Mouse (Mus musculus) neural tube, embryonic 12.5 days (tissue): ENCODE measurements around the gene Impg1. TPM values are rescaled to one million over a fixed set of nuclear protein-coding genes. Genes with fewer than 3 reads are reported as not detected.
A peak's percentile ranks its signal among the peaks of the same experiment; 100 is the strongest.

ENCODE experiments used
- ATAC-seq: fragments of 200-750 bp; cut with Nextera tagmentation; 2 replicates; pipeline ENCODE4 v1.8.0; 2017; ENCODE audit warnings: low read depth, mild to moderate bottlenecking, moderate TSS enrichment, moderate library complexity; ENCODE audit not compliant: low FRiP score
- H3K27ac ChIP-seq: fragments of 300-500 bp; sonication (generic); 2 replicates; pipeline ENCODE4 v1.5.1; 2016
- H3K27me3 ChIP-seq: fragments of 300-500 bp; sonication (generic); replicated peaks from 2 replicates; pipeline ENCODE4 v1.6.1; 2016; ENCODE audit warnings: mild to moderate bottlenecking
- H3K36me3 ChIP-seq: fragments of 300-500 bp; sonication (generic); 2 replicates; pipeline ENCODE4 v1.6.1; 2016; ENCODE audit warnings: mild to moderate bottlenecking
- H3K4me1 ChIP-seq: fragments of 300-500 bp; sonication (generic); 2 replicates; pipeline ENCODE4 v1.6.1; 2016
- H3K4me2 ChIP-seq: fragments of 300-500 bp; sonication (generic); replicated peaks from 2 replicates; pipeline ENCODE4 v1.6.1; 2016; ENCODE audit warnings: mild to moderate bottlenecking
- H3K4me3 ChIP-seq: fragments of 300-500 bp; sonication (generic); 2 replicates; pipeline ENCODE4 v1.5.1; 2016
- H3K9ac ChIP-seq: fragments of 300-500 bp; sonication (generic); 2 replicates; pipeline ENCODE4 v1.6.1; 2016; ENCODE audit warnings: mild to moderate bottlenecking
- H3K9me3 ChIP-seq: fragments of 300-500 bp; sonication (generic); 2 replicates; pipeline ENCODE4 v1.6.1; 2016; ENCODE audit warnings: mild to moderate bottlenecking
- WGBS: fragments of 180-500 bp; shearing (Covaris S2); methylation state at CpG from one replicate; pipeline ENCODE4 v1.1.7; 2016; 5-methylcytosine and 5-hydroxymethylcytosine counted together
- polyA plus RNA-seq: library from polyadenylated mRNA; unstranded; fragments of >200 nt; fragmentation: Nextera tagmentation; extraction: Ambion mirVana; gene quantifications from 2 replicates; pipeline ENCODE4 v1.2.1, GENCODE M21; 2016

Impg1 gene
- polyA plus RNA-seq, 1 experiment from 2014 or later = not detected

- H3K27me3 ChIP-seq = no peaks in the 10 kb centered on the region
- H3K27ac ChIP-seq = no peak overlapping the region
- 91% methylated on average over 4 of the region's 4 CpGs for WGBS
- no peaks in the 10 kb centered on the region for H3K4me1 ChIP-seq
- H3K4me2 ChIP-seq = no peak overlapping the region
- no peak overlapping the region for H3K4me3 ChIP-seq
- H3K9me3 ChIP-seq = no peaks in the 10 kb centered on the region
- H3K36me3 ChIP-seq = no peaks in the 10 kb centered on the region
- no peak for ATAC-seq
- no peak overlapping the region for H3K9ac ChIP-seq
These were observed 158.9 kb downstream of the Impg1 start for GRCm38 (mm10) chr9:80306390-80306789.

- no peak overlapping the region for H3K27ac ChIP-seq
- no peak overlapping the region for H3K9ac ChIP-seq
- no peaks in the 10 kb centered on the region for H3K36me3 ChIP-seq
- H3K9me3 ChIP-seq = no peaks in the 10 kb centered on the region
- H3K27me3 ChIP-seq = no peaks in the 10 kb centered on the region
- 79% methylated on average over 4 of the region's 4 CpGs for WGBS
- H3K4me2 ChIP-seq = no peak overlapping the region
- no peak for ATAC-seq
- no peaks in the 10 kb centered on the region for H3K4me1 ChIP-seq
- no peak overlapping the region for H3K4me3 ChIP-seq
These were observed 161.8 kb downstream of the Impg1 start for GRCm38 (mm10) chr9:80303518-80303917.

- H3K4me1 ChIP-seq = no peaks in the 10 kb centered on the region
- H3K9ac ChIP-seq = no peak overlapping the region
- H3K4me3 ChIP-seq = no peak overlapping the region
- no peaks in the 10 kb centered on the region for H3K36me3 ChIP-seq
- H3K27ac ChIP-seq = no peak overlapping the region
- ATAC-seq = no peak
- 91% methylated on average over 9 of the region's 9 CpGs for WGBS
- no peaks in the 10 kb centered on the region for H3K27me3 ChIP-seq
- H3K9me3 ChIP-seq = no peaks in the 10 kb centered on the region
- H3K4me2 ChIP-seq = no peak overlapping the region
These were observed 166.2 kb downstream of the Impg1 start for GRCm38 (mm10) chr9:80299031-80299430.

- H3K9ac ChIP-seq = no peak overlapping the region
- H3K9me3 ChIP-seq = no peaks in the 10 kb centered on the region
- no peaks in the 10 kb centered on the region for H3K4me1 ChIP-seq
- H3K36me3 ChIP-seq = no peaks in the 10 kb centered on the region
- H3K27me3 ChIP-seq = no peaks in the 10 kb centered on the region
- H3K27ac ChIP-seq = no peak overlapping the region
- WGBS = 78% methylated on average over 4 of the region's 4 CpGs
- ATAC-seq = no peak
- H3K4me3 ChIP-seq = no peak overlapping the region
- no peak overlapping the region for H3K4me2 ChIP-seq
These were observed 169.2 kb downstream of the Impg1 start for GRCm38 (mm10) chr9:80296086-80296485.

GRCm38 (mm10) chr9:80293056-80293584, 172.2 kb downstream of the Impg1 start:
- Histone ChIP-seq H3K4me3 (no peak overlapping the region), H3K36me3 (no peaks in the 10 kb centered on the region), H3K9ac (no peak overlapping the region), H3K4me2 (no peak overlapping the region), H3K9me3 (no peaks in the 10 kb centered on the region), H3K27me3 (no peaks in the 10 kb centered on the region), H3K27ac (no peak overlapping the region), H3K4me1 (no peaks in the 10 kb centered on the region)
- no peak for ATAC-seq
- 69% methylated on average over 2 of the region's 2 CpGs for WGBS

GRCm38 (mm10) chr9:80286845-80287244, 178.4 kb downstream of the Impg1 start:
- Histone ChIP-seq H3K27ac (no peak overlapping the region), H3K4me3 (no peak overlapping the region), H3K27me3 (no peaks in the 10 kb centered on the region), H3K9ac (no peak overlapping the region), H3K9me3 (no peaks in the 10 kb centered on the region), H3K4me1 (no peaks in the 10 kb centered on the region), H3K4me2 (no peak overlapping the region), H3K36me3 (no peaks in the 10 kb centered on the region)
- ATAC-seq = no peak
- 91% methylated on average over 7 of the region's 7 CpGs for WGBS

- Histone ChIP-seq H3K27ac (no peak overlapping the region), H3K4me1 (no peaks in the 10 kb centered on the region), H3K9ac (no peak overlapping the region), H3K36me3 (no peaks in the 10 kb centered on the region), H3K4me2 (no peak overlapping the region), H3K27me3 (no peaks in the 10 kb centered on the region), H3K9me3 (no peaks in the 10 kb centered on the region), H3K4me3 (no peak overlapping the region)
- ATAC-seq = no peak
- 87% methylated on average over 2 of the region's 2 CpGs for WGBS
These were observed 180.6 kb downstream of the Impg1 start for GRCm38 (mm10) chr9:80284539-80285174.

- Histone ChIP-seq H3K4me1 (no peaks in the 10 kb centered on the region), H3K4me2 (no peak overlapping the region), H3K9ac (no peak overlapping the region), H3K27ac (no peak overlapping the region), H3K4me3 (no peak overlapping the region), H3K36me3 (no peaks in the 10 kb centered on the region), H3K27me3 (no peaks in the 10 kb centered on the region), H3K9me3 (no peaks in the 10 kb centered on the region)
- no peak for ATAC-seq
- WGBS = 92% methylated on average over 3 of the region's 3 CpGs
These were observed 182.9 kb downstream of the Impg1 start for GRCm38 (mm10) chr9:80282426-80282825.

- WGBS = 98% methylated on average over 1 of the region's 1 CpGs
- no peak overlapping the region for H3K4me2 ChIP-seq
- H3K27ac ChIP-seq = no peak overlapping the region
- H3K9me3 ChIP-seq = no peaks in the 10 kb centered on the region
- no peak overlapping the region for H3K9ac ChIP-seq
- no peaks in the 10 kb centered on the region for H3K36me3 ChIP-seq
- no peak overlapping the region for H3K4me3 ChIP-seq
- no peak for ATAC-seq
- no peaks in the 10 kb centered on the region for H3K27me3 ChIP-seq
- no peaks in the 10 kb centered on the region for H3K4me1 ChIP-seq
These were observed 184.6 kb downstream of the Impg1 start for GRCm38 (mm10) chr9:80280724-80281123.

- Histone ChIP-seq H3K36me3 (no peaks in the 10 kb centered on the region), H3K4me1 (no peaks in the 10 kb centered on the region), H3K4me3 (no peak overlapping the region), H3K27me3 (no peaks in the 10 kb centered on the region), H3K9ac (no peak overlapping the region), H3K9me3 (no peaks in the 10 kb centered on the region), H3K27ac (no peak overlapping the region), H3K4me2 (no peak overlapping the region)
- 79% methylated on average over 6 of the region's 6 CpGs for WGBS
- no peak for ATAC-seq
These were observed 187.5 kb downstream of the Impg1 start for GRCm38 (mm10) chr9:80277770-80278169.

- no peaks in the 10 kb centered on the region for H3K9me3 ChIP-seq
- H3K36me3 ChIP-seq = no peaks in the 10 kb centered on the region
- H3K4me1 ChIP-seq = no peaks in the 10 kb centered on the region
- H3K4me2 ChIP-seq = no peak overlapping the region
- 48% methylated on average over 2 of the region's 2 CpGs for WGBS
- ATAC-seq = 0 out of 2 replicates have a peak, but pooled peaks have one; percentile 37
- no peak overlapping the region for H3K27ac ChIP-seq
- no peaks in the 10 kb centered on the region for H3K27me3 ChIP-seq
- H3K9ac ChIP-seq = no peak overlapping the region
- H3K4me3 ChIP-seq = no peak overlapping the region
These were observed 188.1 kb downstream of the Impg1 start for GRCm38 (mm10) chr9:80277157-80277556.

- Histone ChIP-seq H3K27ac (no peak overlapping the region), H3K4me2 (no peak overlapping the region), H3K4me1 (no peaks in the 10 kb centered on the region), H3K27me3 (no peaks in the 10 kb centered on the region), H3K9me3 (no peaks in the 10 kb centered on the region), H3K9ac (no peak overlapping the region), H3K36me3 (no peaks in the 10 kb centered on the region), H3K4me3 (no peak overlapping the region)
- ATAC-seq = no peak
- WGBS = 83% methylated on average over 1 of the region's 1 CpGs
These were observed 189.5 kb downstream of the Impg1 start for GRCm38 (mm10) chr9:80275772-80276134.

GRCm38 (mm10) chr9:80275053-80275771, 190.1 kb downstream of the Impg1 start:
- Histone ChIP-seq H3K9ac (no peak overlapping the region), H3K4me2 (no peak overlapping the region), H3K4me1 (no peaks in the 10 kb centered on the region), H3K36me3 (no peaks in the 10 kb centered on the region), H3K27me3 (no peaks in the 10 kb centered on the region), H3K4me3 (no peak overlapping the region), H3K27ac (no peak overlapping the region), H3K9me3 (no peaks in the 10 kb centered on the region)
- WGBS = 89% methylated on average over 8 of the region's 8 CpGs
- ATAC-seq = no peak
